In the genomic region with DNA sequence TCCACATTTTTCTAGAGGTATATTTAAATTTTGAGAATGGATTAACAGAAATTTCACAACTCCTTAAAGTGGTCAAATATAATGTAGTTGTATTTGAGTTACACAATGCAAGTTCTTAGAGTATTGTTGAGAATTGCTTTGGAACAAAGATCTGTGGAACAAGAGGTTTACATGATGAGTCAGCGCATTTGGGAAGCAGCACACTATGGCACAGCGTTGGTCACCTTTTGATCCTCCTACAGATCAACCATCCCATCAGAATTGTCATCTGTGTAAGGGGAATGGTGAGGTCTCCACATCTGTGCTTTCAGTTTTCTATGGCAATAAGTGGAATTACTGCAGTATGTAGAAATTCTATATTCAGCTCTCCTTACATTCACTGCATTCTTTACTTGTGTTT, we compare ENCODE assay signal across 14 mouse cellular contexts.
"Had no signal": no experiment of that assay in that cellular context is flagged by ENCODE, and none has a peak within 500 bp of the region (broad histone marks: within the 10 kb centered on the region; RNA-seq: fewer than 3 reads in every experiment).

No protein-coding gene starts in this region.

- H3K27ac ChIP-seq: midbrain, embryonic 10.5 days; midbrain, embryonic 12.5 days; neural tube, embryonic 12.5 days; stomach, embryonic 15.5 days; stomach, postnatal 0 days had no signal

- H3K36me3 ChIP-seq: midbrain, embryonic 10.5 days; midbrain, embryonic 12.5 days; neural tube, embryonic 12.5 days; stomach, embryonic 15.5 days had no signal

- H3K4me3 ChIP-seq: midbrain, embryonic 10.5 days; midbrain, embryonic 12.5 days; neural tube, embryonic 12.5 days; stomach, embryonic 15.5 days had no signal

- H3K4me2 ChIP-seq: lung, embryonic 14.5 days; midbrain, embryonic 12.5 days; neural tube, embryonic 12.5 days; stomach, embryonic 15.5 days had no signal

- H3K27me3 ChIP-seq: midbrain, embryonic 12.5 days; neural tube, embryonic 12.5 days; stomach, embryonic 15.5 days had no signal

- H3K9ac ChIP-seq: lung, embryonic 14.5 days; midbrain, embryonic 12.5 days; neural tube, embryonic 12.5 days; stomach, embryonic 15.5 days had no signal

- H3K9me3 ChIP-seq: midbrain, embryonic 10.5 days; midbrain, embryonic 12.5 days; neural tube, embryonic 12.5 days; stomach, embryonic 15.5 days had no signal

- DNase-seq: lung, adult 18-20 months; lung, embryonic 14.5 days; lung, postnatal 10 days; lung, postnatal 4 days; midbrain, embryonic 14.5 days; right cerebral cortex, postnatal 14 days; thymus, adult 2 months; thymus, postnatal 25 days; thymus, postnatal 4 days had no signal

- H3K4me1 ChIP-seq: midbrain, embryonic 10.5 days; midbrain, embryonic 12.5 days; neural tube, embryonic 12.5 days; stomach, embryonic 15.5 days had no signal
